Mouse (Mus musculus): ENCODE measurements around the gene Trim45. TPM values are rescaled to one million over a fixed set of nuclear protein-coding genes. Genes with fewer than 3 reads are reported as not detected.
A peak's percentile ranks its signal among the peaks of the same experiment; 100 is the strongest.

The Trim45 gene
- 1 to 10 TPM; 4.9 to 6.8 TPM for total RNA-seq (2021)
- long read RNA-seq, experiment 1, partial matches to known transcripts, result 1 of 1 reads
- long read RNA-seq, experiment 1, other reads (novel, unspliced or antisense), result 0 of 1 reads
- long read RNA-seq, experiment 2, result 0 reads

DNA sequence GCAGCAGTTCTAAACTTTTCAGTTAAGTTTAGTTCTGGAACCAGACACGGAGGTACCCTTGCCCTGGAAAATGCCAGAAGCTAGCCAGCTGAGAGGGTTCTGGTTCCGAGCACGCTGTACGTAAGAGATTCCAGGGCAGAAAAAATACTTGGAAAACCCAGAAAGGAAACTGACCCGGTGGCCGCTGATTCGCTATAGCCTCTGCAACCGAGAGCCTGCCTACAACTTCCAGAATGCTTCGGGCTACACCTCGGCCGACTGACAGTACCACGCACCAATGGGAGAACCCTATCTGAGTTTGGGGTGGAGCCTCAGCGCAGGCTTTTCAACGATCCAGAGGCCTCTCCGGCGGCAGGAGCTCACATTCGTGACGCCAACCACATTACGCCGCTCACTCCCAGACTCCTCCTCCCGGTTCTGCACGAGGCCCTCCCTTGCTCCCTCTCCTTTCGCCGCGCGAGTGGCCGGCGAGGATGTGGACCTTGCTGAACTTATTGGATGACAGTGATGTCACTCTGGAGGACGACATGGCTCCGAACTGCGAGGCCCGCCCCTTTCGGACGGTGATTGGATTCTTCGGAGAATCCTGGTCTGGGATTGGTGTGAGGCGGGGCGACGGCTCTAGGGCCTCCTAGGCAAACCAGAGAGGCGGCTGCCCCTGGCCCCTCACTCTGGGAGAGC, at the start of gene Trim45:
Trim45 (plus strand) TSS at position 378 of the 681 bp plus-strand sequence.
- DNase-seq (ENCODE audit: low spot score), result peak; percentile 99

- DNase-seq (ENCODE audit: low spot score), result no peak
These were observed 44.9 kb upstream of the Trim45 start for GRCm38 (mm10) chr3:100877057-100877456.

DNA sequence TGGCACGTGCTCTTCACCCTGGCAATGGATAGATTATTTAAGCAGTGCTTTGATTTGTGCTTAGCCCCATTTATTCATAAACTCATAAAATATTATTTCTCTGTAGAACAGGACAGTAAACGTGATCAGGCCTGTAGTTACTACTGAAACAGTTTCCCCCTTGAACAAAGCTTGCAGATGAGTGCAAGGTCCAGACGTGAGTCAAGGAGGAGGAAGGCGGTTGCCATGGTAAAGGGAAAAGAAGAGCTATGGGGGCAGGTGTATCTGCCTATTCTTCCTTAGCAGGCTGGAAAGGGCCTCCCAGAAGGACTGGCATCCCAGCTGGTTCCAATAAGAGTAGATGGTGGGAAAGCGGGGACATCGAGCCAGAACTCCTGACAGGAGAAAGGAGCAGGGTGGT, 40.6 kb upstream of the Trim45 start:
- no peak for DNase-seq (ENCODE audit: low spot score)

GRCm38 (mm10) chr3:100881843-100882634, 40.0 kb upstream of the Trim45 start:
- no peak for DNase-seq (ENCODE audit: low spot score)

DNA sequence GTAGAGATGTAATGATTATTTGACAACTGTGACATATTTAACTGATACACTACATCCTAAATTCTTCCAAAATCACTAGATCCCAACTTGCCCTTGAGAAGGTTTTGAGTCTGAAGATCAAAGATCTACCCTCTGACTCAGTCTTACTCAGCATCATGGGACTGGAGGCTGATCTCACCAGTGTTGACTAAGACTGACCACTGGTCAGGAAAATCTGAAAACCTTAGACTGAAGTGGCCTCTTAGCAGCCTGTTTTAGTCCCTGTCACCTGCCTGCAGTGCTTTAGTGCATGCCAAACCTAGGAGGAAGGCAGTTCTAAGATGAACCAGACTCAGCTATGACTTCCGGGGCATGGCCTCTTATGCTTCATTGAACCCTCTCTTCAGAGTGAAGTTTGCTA, 32.8 kb upstream of the Trim45 start:
- DNase-seq (ENCODE audit: low spot score), result no peak

DNA sequence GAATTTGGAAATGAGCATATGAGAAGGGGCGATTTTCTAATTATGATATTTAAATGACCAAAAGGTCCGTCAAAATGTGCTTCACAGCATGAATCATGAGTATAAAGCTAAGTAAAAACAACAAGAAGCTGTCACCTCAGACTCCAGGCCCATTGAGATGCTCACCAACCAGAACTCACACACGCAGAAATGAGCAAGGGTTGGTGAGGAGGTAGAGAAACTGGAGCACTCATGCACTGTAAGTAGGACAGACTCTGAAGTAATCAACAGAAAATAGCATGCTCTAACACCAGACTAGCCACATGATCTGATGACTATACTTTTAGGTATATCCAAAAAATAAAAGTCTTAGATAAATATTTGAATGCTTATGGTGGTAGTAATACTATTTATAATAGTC, 31.6 kb upstream of the Trim45 start:
- no peak for DNase-seq (ENCODE audit: low spot score)

- DNase-seq (ENCODE audit: low spot score), result no peak
These were observed 29.3 kb upstream of the Trim45 start for GRCm38 (mm10) chr3:100892383-100893335.

GRCm38 (mm10) chr3:100895500-100895899, 26.5 kb upstream of the Trim45 start:
- DNase-seq (ENCODE audit: low spot score), result no peak

- DNase-seq (ENCODE audit: low spot score), result no peak
These were observed 15.9 kb upstream of the Trim45 start for GRCm38 (mm10) chr3:100906128-100906527.

DNA sequence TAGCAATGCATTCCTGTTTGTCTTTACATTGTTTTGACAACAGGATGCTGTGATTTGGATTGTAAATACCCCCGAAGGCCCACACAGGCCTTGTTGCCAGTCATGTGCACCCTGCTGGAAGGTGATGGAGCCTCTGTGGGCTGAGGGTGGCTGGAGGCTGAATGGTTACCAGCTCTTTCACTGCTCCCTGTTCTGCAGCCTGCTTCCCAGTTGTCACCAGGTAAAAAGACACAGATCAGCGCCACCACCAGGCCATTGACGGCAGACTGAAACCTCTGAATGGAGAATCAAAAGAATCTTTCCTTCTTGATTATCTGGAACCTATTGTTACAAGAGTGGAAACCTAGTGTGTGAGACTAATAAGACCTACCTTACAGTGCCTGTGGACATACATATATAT, 15.1 kb upstream of the Trim45 start:
- DNase-seq (ENCODE audit: low spot score), result no peak

GRCm38 (mm10) chr3:100908594-100908993, 13.4 kb upstream of the Trim45 start:
- no peak for DNase-seq (ENCODE audit: low spot score)

- no peak for DNase-seq (ENCODE audit: low spot score)
These were observed 11.4 kb upstream of the Trim45 start for GRCm38 (mm10) chr3:100910621-100911020.

GRCm38 (mm10) chr3:100911026-100911425, 11.0 kb upstream of the Trim45 start:
- DNase-seq (ENCODE audit: low spot score), result no peak

GRCm38 (mm10) chr3:100911498-100912213, 10.3 kb upstream of the Trim45 start:
- no peak for DNase-seq (ENCODE audit: low spot score)

- DNase-seq (ENCODE audit: low spot score), result peak; percentile 54
These were observed 5.2 kb upstream of the Trim45 start for GRCm38 (mm10) chr3:100916844-100917243.

GRCm38 (mm10) chr3:100920611-100921140, 1.3 kb upstream of the Trim45 start:
- DNase-seq (ENCODE audit: low spot score), result no peak

GRCm38 (mm10) chr3:100922506-100923375, 739 bp downstream of the Trim45 start:
- DNase-seq (ENCODE audit: low spot score), result no peak

GRCm38 (mm10) chr3:100924065-100924732, 2.2 kb downstream of the Trim45 start:
- DNase-seq (ENCODE audit: low spot score), result peak; percentile 33

DNA sequence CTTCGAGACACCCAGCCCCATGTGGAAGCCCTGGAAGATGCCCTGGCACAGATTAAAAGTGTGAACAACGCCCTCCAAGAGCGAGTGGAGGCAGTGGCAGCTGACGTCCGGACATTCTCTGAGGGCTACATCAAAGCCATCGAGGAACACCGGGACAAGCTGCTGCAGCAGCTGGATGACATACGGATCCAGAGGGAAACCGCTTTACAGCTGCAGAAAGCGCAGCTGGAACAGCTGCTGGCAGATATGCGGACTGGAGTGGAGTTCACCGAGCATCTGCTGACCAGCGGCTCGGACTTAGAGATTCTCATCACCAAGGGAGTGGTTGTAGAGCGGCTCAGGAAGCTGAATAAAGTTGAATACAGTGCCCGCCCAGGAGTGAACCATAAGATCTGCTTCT, 3.2 kb downstream of the Trim45 start:
- DNase-seq (ENCODE audit: low spot score), result no peak
